Mouse (Mus musculus): Measurements from ENCODE around the gene ccdc198. TPM values are rescaled to one million over a fixed set of nuclear protein-coding genes. Genes with fewer than 3 reads are reported as not detected.
"Not testable (repeated sequence)": the region's sequence is repeated elsewhere in the genome, so short reads cannot be mapped to it uniquely, and the experiment has no call there.

ccdc198 gene
- not detected for total RNA-seq (2021)

DNA sequence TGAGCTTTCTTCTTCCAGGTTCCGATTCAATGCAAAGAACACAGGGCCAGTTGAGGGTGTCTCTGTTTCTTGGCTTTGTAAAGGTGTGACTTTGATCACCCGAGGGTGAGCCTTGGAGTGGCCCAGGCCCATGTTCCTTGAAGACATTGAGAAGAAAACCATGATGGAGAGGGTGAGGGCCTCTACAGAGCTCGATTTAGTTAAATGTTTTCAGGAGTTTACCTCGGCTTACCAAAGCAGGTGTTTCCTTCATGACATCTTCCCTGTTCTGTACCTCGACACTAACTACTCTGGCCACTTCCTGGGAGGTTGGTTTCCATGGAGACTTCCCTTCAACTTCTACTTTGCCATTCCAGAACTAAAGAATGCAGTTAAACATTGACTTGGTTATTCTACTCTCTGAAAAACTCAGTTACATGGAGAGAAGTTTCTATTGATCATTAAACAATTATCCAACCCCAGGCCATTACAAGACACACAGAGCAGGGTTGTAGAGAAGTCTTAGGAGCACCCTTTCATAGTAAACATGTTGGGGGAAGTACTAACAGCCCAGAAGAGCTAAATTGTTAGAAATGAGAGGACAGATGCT lies at the start of gene ccdc198:
Gene ccdc198 (minus strand): TSS at position 349 of the 589 bp plus-strand sequence.
- intact Hi-C loops (cut with DNase I) = no loop called here
- DNase-seq = no peak

DNA sequence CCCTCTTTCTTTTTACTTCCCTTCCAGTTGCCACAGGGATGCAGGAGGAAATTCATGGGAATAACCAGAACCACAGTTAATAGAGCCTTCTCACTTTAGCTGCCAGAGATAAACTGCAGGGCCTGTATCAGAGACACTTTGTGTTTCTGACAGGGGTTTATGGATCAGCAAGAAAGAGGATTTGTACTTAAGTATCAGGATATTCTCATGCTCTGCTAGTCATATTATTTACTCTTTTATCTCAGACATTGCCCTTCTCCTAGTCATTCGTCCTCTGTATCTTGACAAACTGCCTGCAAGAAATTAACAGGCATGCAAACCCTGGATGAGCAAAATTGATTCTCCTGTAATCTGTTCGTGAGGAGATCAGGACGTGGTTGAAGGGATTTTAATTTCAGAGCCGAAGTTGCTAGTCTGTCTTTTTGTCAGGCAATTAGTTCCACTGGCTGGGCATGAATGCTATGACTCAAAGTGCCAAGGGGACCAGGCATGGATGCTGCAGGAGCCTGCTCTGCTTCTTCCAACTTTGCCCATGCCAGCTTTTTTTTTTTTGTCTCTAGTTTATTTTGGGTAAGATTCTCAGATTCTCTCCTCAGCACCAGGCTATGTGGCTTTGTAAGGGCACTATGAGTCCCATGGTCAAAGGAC lies 48.7 kb upstream of the ccdc198 start:
- intact Hi-C loops (cut with DNase I) = no loop called here
- DNase-seq = peak; percentile 64

- DNase-seq = no peak
- intact Hi-C loops (cut with DNase I) = no loop called here
Observed at GRCm38 (mm10) chr14:49290029-49290745, 44.9 kb upstream of the ccdc198 start.

DNA sequence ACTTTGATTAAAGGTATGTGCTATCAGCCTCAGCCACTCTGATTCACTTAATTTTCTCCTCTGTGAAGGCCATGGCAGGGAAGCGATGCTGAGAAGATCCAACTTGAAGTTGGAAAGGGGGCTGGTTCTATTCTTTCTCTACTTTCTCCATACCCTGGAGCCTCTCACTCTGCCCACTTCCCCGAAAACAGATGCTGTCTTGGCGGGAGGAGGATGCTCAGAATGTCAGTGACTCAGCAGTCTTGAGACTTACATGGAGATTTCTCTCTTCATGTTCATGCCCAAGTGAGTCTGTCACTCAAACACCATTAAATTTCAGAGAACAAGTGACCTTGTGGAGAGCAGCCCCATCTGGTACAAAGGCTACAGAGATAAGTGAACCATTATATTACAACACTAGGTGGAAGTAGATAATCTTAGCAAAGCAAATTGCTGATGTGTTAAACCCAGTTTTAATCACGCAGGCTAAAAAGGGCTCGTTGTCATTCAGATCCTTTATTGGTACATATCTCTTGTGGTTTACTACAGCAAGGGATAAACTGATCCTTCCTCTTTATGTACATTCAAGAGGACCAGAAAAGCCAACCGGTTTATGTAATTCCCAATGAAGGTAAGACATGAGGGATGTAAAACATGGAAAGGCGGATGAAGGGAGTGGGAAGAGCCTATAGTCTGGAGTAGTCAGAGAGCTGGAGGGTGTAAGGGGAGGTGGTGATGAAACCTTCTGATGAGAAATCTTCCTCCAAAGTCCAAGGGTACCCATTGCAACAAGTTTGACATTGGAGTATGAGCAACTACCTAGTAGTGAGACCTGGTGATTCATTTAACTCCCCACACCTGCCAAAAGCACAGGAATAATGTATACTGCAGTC lies 38.7 kb upstream of the ccdc198 start:
- intact Hi-C loops (cut with DNase I) = no loop called here
- no peak for DNase-seq

GRCm38 (mm10) chr14:49278880-49279279 lies 33.6 kb upstream of the ccdc198 start:
- intact Hi-C loops (cut with DNase I) = no loop called here
- no peak for DNase-seq

GRCm38 (mm10) chr14:49278479-49278878 lies 33.2 kb upstream of the ccdc198 start:
- intact Hi-C loops (cut with DNase I) = not testable (repeated sequence)

DNA sequence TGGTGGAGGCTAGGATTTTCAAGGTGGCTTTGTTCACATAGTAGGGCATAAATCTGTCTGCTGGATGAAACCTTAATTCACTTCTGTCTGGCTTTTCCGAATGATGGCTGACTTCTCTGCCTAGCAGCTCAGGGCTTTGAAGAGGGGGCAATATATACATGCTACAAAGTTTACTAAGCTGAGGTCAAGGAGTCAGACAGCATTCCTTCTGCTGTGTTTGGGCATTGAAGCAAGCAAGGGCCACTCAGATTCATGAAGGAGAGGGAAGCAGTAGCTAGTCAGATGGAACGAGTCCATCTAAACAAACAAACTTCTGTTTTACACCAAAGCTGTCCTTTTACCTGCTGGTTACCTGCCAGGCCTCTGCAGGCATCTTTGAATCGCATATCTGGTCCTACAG lies 32.4 kb upstream of the ccdc198 start:
- intact Hi-C loops (cut with DNase I) = no loop called here
- no peak for DNase-seq

More at GRCm38 (mm10) chr14:49278479-49278878, 33.2 kb upstream of the ccdc198 start:
- not testable (repeated sequence) for DNase-seq

GRCm38 (mm10) chr14:49275376-49275775 lies 30.1 kb upstream of the ccdc198 start:
- intact Hi-C loops (cut with DNase I) = no loop called here
- no peak for DNase-seq

GRCm38 (mm10) chr14:49265286-49266002 lies 20.2 kb upstream of the ccdc198 start:
- intact Hi-C loops (cut with DNase I) = no loop called here

GRCm38 (mm10) chr14:49241522-49241921 lies 3.8 kb downstream of the ccdc198 start:
- intact Hi-C loops (cut with DNase I) = no loop called here
- DNase-seq = no peak

More at GRCm38 (mm10) chr14:49265286-49266002, 20.2 kb upstream of the ccdc198 start:
- no peak for DNase-seq

- DNase-seq = peak; percentile 80
- intact Hi-C loops (cut with DNase I) = loop anchor here (2.0 to 10.0 kb wide), 2 partner anchors 307 to 497 kb away; no protein-coding TSS in a partner anchor
Observed at GRCm38 (mm10) chr14:49238206-49238605, 7.1 kb downstream of the ccdc198 start.

DNA sequence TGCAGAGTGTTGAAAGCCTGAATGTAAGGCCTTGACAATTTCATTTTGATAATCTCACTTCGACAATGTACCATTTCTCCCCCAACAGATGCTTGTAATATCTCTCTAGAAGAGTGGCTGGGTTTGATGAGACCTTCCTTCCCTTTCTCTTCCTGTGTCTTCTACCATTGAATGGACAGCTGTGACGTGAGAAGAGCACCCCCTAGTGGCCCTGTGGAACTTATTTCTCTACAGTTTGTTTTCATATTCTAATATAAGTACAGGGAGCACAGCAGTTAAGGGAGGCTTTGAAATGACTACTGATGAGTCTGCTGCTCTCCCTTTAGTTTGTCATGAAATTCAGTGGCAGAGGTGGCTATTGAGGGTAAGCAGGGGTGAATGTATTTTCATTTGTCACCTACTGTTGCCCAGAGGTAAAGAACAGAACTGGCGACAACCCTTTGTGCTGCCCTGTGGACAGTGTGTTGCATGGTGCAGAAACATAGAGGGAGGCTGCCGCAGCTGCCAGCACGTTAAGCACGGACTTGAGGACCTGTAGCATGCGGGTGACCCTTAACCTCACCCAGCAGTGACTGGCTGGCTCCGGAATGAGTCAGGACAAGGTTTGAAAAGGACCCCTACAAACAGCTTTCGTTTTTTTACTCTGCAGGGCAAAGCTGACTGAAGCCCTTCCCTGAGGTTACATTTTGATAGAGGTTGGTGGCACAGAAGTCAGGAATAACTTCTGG lies 10.3 kb downstream of the ccdc198 start:
- peak; percentile 44 for DNase-seq
- intact Hi-C loops (cut with DNase I) = loop anchor here (10.0 kb wide), 1 partner anchor 310 kb away; no protein-coding TSS in a partner anchor

DNA sequence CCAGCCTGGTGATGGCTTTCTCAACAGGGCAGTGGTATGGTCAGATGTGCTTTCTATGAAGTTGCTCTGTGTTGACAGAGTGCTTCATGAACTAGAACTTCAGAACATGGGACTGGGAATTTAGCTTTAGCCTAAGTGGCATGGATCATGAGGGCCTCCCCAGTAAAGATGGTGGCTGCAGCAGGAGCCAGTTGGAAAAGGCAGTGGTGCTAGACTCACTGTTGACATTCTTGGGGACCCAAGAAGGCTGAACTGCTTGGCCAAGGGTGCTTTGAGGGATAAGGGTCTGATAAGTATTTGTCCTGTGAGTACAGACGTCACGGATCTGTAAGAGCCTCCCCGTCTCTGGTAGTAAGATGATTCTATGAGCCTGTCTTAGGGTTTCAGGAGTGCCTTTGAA lies 13.4 kb downstream of the ccdc198 start:
- intact Hi-C loops (cut with DNase I) = loop anchor here (10.0 kb wide), 1 partner anchor 313 kb away; no protein-coding TSS in a partner anchor
- DNase-seq = no peak

DNA sequence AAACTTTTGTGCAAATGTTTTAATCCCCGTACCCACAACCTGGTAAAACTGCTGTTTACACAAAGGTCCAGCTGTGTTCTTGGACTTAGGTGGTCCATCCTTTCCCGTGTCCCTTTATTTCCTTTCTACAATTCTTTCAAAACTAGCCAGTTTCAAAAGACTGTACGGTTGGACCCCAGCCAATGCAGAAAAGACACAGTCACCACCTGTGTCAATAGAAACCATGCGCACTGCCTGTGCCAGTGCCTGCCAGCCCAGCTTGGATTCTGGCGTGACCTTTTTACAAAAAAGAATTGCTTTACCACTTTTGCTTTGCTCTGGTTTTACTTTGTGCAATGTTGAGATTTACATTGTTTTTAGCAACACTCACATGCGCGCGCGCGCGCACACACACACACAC lies 18.3 kb downstream of the ccdc198 start:
- intact Hi-C loops (cut with DNase I) = no loop called here
- DNase-seq = peak; percentile 40

DNA sequence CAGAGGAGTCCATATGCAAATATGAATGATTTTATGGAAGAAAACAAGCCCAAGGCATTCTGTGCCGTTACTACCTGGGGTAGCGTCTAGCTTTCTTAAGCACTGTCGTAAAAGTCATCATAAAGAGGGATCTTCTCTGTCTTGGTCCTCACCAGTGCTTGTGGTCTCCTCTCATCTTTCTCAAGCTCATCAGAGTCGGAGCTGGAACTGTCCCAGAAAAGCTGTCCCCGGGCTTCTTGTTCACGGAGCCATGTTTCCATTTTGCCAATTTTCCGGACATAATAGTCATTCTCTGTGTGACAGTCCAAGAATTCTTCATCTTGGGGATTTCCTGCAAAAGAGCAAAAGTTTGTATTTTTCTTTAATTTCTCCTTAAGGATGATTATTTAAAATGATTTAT lies 18.8 kb downstream of the ccdc198 start:
- intact Hi-C loops (cut with DNase I) = no loop called here
- peak; percentile 15 for DNase-seq

- no peak for DNase-seq
- intact Hi-C loops (cut with DNase I) = no loop called here
Observed at GRCm38 (mm10) chr14:49221771-49222170, 23.5 kb downstream of the ccdc198 start.

DNA sequence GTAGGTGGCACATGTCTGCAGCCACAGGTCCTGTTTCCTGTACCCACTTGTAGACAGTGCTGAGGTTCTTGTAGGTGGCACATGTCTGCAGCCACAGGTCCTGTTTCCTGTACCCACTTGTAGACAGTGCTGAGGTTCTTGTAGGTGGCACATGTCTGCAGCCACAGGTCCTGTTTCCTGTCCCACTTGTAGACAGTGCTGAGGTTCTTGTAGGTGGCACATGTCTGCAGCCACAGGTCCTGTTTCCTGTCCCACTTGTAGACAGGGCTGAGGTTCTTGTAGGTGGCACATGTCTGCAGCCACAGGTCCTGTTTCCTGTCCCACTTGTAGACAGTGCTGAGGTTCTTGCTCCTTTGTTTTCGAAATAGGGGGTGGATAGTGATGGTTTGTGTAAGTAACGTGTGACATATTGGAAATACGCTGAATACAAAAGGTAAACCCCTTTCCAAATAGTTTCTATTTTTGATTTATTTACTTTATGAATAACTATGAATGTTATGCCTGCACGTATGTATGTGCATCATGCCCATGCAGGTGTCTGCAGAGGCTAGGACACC lies 25.7 kb downstream of the ccdc198 start:
- intact Hi-C loops (cut with DNase I); DNase-seq: not testable (repeated sequence)

GRCm38 (mm10) chr14:49218677-49219076 lies 26.6 kb downstream of the ccdc198 start:
- DNase-seq = no peak
- intact Hi-C loops (cut with DNase I) = no loop called here

GRCm38 (mm10) chr14:49210215-49210614 lies 35.1 kb downstream of the ccdc198 start:
- intact Hi-C loops (cut with DNase I); DNase-seq: not testable (repeated sequence)

Data from left cerebral cortex, postnatal 4 days (tissue).